Mouse (Mus musculus): Measurements from ENCODE around the gene Scamp3.

DNA sequence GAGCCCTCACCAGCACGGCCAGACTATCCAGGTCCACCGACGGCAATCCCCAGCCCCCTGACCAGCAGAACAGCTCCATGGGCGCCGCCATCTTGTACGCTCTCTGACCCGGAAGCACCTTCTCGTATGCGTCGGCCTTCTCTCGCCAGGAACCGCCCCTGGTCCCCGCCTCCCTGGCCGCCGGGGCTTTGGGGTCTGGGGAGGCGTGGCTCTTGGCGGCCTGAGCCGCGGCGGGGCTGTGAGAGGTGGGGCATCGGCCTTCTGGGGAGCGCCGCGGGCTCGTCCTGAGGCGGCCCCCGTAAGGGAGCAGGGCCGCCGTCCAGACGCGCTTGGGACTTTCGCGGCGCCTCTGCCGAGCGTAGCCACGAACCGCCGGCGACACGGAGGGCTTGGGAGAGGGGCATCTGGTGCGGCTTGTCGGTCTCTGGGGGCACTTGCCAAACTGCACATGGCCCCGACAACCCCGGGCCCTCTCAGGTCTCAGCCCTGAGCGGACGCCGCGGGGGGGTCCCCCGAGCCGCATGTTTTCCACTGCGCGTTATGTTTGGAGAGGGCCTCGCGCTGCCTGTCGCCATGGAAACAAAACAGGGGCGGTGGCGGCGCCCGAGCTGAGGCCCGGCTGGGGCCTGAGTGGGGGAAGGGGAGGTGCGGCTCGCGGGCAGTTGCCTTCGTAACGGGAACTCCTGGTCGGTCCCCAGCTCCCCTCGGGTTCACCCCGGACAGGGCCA is 36.7 kb downstream of the Scamp3 start:
- TF ChIP-seq CTCF (IDR thresholded peaks at IDR 0.05; ENCODE audit: control insufficient read depth, insufficient read depth, insufficient replicate concordance, low read depth, low read length) (no peak), POLR2A (IDR thresholded peaks at IDR 0.05; ENCODE audit: control insufficient read depth, low read depth, low read length) (peak; percentile 94)
